Mouse (Mus musculus) thymus, postnatal 25 days (tissue): Measurements from ENCODE around the gene Dnlz.
"Not testable (repeated sequence)": the region's sequence is repeated elsewhere in the genome, so short reads cannot be mapped to it uniquely, and the experiment has no call there.

Experiments used
- DNase-seq: peaks from one replicate; pipeline ENCODE4 v3.0.0; 2022

Gene Dnlz

DNA sequence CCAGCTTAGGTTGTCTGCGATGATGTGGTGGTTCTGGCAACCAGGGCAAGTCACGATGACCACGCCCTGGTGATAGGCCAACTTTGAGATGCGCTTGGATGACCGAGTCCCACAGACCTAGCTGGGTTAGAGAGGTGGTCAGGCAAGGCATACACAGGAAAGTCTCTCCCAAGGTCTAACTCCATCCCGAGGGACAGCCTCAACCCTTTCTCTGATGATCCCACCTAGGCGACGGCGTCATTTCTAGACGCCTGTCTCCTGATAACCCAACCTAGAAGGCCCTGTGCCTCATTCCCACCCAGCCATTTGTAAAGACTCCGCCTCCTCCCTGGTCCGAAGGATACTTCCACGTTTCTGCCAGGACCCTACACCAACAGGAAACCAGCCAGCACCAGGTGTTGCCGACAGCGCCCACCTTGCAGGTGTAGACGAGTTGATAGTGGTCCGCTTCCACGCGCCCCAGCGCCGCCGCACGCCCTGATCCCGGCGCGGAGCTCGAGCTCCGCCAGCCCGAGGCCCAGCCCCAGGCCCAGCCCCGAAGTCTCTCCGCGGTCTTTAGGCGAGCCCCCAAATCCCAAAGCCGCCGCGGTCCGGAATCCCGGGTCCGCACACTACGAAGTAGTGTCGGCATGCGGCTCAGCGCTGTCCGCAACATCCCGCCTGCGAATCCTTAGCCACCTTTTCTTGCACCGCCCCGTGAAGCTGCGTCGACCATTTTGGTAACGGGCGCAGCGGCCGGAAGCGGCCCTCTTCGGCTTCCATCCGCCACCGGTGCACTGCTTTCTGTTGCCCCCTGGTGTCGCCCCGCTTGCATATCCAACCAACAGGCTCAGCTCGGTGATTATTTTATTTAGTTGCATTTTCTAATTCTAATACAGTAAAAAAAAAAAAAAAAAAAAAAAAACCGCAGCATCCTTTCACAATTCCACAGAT lies at the start of gene Dnlz:
Gene Dnlz, minus strand, starts transcription at position 753 of the 933 bp plus-strand sequence.
- peak; percentile 95 for DNase-seq

DNA sequence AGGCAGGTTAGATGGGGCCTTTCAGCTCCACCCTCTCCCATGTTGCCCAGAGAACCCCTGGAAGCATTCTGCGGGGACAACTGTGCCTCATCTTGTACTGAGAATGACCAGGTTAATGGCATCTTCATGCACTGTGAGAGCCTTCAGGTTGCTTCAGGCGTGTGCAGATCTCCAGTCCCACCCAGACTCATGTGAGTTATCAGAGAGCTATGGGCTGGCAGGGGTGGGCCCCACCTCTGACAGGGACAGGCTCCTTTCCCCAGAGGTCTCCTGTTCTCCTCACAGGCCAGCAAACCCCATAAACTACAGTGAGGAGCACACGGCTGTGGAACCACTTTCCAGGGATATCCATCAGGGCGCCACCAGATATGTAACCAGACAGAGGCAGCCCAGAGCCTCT lies 49.1 kb upstream of the Dnlz start:
- no peak for DNase-seq

DNA sequence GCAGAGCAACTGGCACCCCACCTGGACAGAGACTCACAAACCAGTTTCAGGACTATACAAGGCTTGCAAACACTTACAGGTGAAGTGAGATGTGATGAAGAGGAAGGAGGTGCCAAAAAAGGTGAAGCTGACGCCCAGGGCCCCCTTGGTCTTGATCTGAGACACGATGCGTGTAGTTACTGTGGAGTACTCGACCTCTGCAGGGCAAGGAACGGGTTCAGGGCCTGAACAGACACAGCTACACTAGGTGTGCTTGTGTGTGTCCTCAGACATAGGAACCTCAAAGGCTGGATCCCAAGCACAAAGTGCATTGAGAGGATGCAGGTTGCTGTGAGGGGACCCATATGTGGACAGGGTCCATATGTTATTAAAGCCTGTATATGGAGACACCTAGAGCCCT lies 48.4 kb upstream of the Dnlz start:
- no peak for DNase-seq

DNA sequence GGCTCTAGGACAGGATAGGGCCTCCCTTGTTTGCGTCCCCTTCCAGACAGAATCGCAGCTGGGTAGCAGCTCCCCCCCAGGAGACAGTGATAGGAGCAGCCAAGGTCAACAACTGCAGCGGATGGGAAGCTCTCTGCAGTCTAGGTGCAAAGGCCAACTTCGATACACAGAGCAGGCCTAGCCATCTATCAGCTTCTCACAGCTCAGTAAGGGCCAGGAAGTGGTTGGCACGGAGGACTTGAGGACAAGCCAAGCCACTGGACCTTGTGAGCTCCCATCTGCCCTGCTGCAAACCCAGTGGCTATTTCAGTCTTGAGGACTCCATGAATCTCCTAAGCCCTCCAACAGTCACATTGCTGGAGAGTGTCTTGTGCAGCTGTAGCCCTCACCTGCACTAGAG lies 47.7 kb upstream of the Dnlz start:
- no peak for DNase-seq

DNA sequence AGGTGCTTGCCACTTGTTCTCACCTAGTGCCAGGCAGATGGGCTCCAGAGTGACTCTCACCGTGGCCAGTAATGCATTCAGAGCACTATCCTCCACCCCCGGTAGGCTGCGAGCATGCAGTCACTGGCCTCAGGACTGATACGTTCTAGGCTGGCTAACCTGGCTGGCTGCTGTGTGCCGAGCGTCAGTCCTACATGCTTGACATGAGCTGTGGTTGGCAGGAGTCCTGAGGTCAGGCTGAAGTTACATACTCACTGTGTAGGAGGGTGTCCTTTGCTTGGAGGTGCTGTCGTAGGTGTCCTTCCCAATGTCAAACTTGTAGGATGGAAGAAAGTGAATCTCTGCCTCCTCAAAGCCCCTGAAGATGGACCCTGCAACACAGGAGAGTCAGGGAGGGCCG lies 47.1 kb upstream of the Dnlz start:
- no peak for DNase-seq

DNA sequence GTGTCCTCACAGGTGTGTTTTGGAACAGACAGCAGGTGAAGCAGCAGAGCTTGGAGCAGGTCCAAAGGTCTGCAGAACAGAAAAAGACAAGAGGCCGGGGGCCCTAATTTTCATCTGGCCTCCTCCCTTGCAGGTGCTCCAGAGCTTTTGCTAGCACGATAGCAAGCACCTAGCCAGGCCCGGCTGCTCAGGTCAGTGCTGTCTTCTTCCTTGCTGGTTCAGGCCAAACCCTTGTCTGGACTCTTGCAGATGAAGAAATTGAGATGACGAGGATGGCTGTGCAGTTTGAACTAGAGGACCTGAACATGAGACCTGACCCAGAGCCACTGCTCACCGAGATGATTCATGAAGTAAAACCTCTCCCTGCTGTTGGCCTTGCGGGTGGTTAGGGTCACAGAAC lies 39.7 kb upstream of the Dnlz start:
- DNase-seq: no peak

DNA sequence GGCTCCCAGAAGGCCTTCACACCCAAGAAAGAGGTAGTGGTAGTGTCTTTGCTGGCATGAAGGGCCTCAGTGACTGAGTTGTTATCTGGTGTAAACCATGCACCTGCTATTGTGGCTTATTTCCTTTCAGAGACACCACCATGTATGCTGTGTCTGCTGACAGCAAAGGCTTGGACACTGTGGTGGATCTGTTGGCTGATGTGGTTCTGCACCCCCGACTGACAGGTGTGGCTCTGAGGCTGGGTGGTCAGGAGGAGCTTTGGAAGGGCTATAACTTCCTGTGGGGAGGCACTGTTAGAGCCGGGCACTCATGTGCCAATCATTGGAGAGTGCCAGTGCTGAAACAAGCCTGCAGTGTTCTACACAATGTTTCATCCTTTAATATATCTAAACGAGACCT lies 39.0 kb upstream of the Dnlz start:
- DNase-seq: no peak

DNA sequence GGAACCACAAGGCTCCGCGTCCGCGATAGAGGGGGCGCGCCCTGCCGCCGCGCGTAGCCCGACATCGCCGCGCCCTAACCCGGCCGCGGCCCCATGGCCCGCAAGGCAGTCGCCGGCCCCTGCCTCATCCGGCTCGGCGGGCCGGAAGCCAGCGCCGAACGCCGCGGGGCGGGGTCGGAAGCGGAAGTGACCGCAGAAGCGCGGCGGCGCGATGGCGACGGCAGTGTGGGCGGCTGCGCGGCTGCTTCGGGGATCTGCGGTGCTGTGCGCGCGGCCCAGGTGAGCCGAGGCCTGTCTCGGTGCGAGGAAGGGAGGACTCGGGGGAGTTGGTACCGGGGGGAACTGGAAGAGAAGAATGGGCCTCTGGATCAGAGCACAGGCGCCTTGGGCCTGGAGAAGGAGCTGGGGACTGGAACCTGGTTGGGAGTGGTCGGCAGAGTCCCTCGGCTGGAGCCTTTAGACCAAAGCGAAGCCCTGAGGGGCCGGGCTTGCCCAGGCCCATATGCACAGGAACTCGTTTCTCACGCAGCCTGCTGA lies 37.3 kb upstream of the Dnlz start, which contains the start of the genes Entr1 and Pmpca:
Gene Entr1, minus strand, starts transcription at position 163 of the 537 bp plus-strand sequence.
Gene Pmpca, plus strand, starts transcription at position 186 of the 537 bp plus-strand sequence.
- DNase-seq: peak; percentile 88

DNA sequence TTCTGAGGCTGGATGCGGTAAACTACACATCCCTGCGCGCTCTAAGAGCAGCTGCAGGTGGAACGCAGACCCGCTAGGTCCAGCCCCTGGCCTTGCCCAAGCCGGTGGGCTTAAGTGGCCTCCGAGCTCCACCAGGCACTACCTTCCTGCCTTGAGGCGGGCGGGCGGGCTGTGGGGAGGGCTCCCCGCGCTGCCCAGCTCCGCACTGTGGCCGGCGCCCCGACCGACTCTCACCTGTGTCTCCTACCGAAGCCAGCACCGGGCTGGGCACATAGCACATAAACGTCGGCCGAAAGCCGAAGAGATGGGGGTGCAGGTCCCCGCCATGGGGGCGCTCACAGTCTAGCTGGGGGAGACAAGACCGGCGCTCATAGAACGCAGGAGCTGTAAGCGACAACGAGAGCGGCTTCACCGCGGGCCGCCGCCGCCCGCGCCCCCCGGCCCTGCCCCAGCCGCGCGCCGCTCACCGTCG lies 36.8 kb upstream of the Dnlz start:
- no peak for DNase-seq

DNA sequence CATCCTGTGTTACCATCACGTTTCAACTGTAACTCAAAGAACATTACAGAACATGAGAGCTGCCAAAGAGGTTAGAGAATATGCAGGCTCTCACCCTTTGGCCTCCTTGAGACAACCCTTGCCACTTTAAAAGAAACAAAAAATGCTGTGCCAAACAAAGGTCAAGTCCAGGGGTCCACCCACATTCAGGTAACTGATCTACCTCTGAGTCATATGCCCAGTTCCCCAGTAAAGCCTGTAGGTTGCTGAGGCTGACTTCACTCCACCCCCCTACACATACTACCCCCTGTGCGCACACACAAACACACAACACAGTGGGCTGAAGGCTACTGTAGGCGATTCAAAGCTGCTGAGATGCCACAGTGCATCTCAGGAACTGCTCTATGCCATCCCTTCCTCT lies 35.8 kb upstream of the Dnlz start:
- DNase-seq: no peak

DNA sequence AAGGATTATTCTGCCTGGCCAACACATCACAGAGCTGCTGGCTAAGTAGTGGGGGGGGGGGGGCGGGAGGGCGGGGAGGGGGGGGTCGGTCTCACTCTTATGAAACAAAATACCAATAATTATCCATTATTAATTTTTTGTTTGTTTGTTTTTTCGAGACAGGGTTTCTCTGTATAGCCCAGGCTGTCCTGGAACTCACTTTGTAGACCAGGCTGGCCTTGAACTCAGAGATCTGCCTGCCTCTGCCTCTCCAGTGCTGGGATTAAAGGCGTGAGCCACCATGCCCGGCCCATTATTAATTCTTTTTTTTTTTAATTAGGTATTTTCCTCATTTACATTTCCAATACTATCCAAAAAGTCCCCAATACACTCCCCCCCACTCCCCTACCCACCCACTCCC lies 29.0 kb upstream of the Dnlz start:
- DNase-seq: not testable (repeated sequence)

DNA sequence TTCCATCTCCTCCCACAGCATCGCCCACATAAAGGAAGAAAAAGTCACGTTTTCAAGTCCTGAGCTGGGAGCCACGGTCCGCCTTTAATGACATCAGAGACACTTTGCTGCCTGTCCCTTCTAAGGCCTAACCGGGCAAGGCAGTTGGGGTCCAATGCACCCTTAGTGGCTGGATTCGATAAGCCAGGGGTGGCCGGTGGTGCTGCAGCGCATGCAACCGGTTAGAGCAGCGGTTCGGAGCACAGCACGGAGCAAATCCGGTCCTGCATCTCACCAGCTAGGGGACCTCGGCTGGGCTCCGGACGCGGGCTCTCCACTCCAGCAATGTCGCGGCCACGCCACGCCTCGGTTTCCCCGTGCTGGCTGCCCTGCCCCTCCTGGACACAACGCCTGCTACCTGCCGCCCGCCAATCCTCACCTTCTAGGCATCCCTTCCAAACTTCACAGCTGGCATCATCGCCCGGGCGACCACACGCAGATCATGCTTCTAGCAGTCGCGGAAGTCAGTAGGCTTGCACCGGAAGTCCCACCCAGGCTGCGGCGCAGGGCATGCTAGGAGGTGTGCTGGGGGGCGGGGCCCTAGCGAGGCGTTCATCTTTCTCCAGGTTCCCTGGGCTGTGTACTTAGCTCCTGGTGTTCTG lies 28.3 kb upstream of the Dnlz start, which contains the start of gene Snapc4:
Gene Snapc4, minus strand, starts transcription at position 523 of the 641 bp plus-strand sequence.
- DNase-seq: peak; percentile 85

DNA sequence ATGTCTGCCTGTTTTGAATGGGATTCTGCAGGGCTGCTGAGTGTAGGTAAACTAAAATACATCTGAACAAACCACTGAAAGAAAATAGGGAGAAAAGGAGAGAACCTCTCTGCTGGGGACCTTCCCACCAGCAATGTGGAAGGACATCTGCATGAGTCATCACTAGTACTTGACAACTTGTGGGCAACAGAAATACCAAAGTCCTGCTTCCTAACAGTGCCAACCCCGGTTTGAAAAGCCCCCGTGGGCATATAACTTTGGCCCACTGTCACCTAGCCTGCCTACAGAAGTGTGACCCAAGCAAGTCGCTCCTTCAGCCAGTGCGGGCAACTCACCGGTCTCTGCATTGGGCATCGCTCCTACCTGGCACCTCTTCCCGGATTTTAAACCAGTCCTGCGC lies 20.5 kb upstream of the Dnlz start:
- DNase-seq: no peak

DNA sequence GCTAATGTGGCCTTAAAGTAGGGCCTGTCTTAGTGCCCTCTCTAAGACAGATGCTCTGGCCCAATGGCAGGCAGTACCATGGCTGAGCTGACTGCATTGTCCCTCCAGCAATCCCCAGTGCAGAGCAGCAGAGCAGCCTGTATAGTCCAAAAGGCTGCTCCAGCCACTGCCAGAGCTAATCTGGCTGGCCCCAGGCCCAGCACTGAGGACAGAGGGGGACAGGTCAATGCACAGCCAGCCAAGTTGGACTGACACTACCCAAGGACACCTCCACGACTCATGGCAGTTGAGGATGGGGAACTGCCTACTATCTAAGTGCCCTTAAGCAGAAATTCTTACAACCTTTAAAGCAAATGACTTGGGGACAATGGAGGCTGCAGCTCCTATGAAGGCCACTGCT lies 16.7 kb upstream of the Dnlz start:
- DNase-seq: no peak

DNA sequence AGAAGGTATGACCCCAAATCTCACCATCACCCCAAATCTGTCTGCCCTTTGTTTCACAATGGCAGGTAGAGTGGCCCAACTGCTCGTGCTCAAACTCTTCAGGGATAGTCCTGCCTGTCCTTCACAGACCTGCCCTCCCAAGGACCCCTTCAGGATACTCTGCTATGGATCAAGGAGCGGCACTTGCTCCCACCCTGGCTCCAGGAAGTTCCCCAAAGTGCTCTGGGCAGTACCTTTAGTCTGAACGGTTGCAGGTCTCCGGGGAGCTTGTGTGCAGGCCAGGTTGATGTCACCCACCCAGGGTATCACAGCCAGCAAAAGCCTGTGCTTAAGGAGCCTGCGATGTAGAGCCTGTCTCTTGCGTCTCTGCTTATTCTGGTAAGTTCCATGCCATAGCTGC lies 16.0 kb upstream of the Dnlz start:
- no peak for DNase-seq

DNA sequence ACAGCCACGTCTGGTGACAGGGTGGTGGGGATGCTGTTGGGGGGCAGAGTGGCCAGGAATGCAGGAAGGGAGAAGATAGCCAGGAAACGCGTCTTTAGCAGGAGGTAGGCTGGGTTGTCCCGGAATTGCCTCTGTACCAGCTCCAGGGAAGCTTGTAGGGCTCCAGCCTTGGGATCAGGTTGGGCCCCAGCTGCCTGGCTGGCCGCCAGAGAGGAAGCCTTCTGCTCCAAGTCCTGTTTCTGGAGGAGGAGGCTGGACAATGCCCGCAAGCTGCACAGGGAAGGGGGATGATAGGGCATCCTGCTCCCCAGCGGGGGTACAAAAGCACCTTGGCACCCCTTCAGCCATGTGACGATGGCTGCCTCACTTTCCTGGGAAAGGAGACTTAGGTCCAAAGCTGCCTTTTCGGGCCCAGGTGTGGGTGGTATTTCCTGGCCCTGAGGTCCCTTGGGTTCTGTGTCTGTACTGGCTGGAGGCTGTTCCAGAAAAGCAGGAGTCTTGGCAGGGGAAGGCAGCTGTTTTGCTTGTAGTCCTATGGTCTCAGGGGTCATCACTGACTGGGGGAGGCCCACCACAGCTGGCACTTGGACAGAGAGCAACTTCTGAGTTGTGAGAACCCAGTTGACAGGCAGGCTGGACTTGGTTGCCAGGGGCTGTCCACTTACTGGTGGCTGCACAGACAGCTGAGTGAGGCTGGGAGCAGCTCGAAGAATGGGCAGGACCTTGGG lies 13.0 kb upstream of the Dnlz start:
- no peak for DNase-seq

DNA sequence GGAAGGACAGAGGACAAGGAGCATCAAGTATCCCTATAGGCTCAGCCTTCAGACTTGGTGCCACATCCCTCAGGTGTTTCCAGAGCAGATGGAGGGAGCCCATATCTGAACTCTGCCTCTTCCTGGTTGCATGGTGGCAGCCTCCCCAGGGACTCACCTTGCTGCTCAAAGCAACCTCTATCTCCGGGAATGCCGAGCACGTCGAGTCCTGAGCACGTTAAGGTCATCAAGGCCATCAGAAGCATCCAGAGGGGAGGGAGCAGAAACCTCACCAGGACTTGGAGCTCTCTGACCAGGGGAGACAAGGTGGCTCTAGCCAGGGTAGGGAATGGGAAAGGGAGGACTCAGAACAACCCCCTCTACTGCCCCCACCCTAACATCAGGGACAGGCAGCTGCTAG lies 11.6 kb upstream of the Dnlz start:
- no peak for DNase-seq

DNA sequence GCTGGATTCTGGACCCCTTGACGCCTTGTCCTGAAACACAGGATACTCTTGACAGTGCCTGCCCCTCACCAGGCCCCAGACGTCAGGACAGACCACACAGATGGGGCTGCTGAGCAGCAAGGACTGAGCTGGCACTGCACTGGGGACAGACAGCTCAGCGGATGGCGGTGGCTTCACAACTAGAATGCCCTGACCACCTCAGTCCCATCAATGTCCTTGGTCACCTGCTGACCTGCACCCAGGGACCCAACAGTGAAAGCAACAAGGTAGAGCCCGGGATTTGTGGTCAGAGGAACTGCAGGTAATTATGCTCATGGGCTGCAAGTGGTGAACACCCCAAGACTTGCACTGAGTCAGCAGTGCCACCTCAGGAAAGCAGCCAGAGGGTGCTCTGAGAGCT lies 11.1 kb upstream of the Dnlz start:
- no peak for DNase-seq

DNA sequence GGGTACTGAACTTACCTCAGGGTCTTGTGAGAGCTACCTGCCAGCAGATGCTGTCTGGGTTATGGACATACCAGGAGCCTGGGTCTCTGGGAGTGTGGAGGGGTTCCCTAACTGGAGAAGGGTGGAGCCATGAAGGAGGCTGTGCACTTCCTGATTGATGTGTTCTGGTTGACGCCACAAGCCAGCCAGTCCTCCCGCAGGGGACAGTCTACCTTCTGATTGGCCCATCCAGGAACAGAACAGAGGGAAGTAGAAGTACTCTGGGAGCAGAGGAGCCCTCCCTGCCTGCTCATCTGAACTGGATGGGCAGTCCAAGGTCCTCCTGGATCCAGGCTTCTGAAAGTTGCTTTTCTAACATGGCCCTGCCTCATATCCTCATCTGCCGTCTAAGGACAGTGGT lies 8.9 kb upstream of the Dnlz start, which contains the start of gene Card9:
Gene Card9, minus strand, starts transcription at position 147 of the 400 bp plus-strand sequence.
- no peak for DNase-seq

DNA sequence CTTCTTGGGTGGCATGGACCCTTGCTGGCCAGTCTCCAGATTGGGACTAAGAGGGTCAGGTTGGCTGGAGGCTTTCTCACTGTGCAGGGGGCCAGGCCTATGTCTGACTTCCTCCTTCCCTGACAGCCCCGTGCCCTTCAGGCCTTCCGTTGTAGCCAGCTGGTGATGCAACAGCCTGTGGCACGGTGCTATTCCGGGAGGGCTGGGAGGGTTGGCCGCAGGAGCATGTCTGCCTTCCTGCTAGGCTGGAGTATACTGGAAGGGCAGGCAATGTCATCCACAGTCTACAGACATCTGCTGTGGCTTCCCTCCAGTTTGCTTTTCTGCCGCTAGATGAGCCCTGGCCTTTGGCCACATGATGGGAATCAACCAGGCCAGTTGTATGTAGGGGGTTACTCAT lies 8.1 kb upstream of the Dnlz start:
- DNase-seq: no peak

DNA sequence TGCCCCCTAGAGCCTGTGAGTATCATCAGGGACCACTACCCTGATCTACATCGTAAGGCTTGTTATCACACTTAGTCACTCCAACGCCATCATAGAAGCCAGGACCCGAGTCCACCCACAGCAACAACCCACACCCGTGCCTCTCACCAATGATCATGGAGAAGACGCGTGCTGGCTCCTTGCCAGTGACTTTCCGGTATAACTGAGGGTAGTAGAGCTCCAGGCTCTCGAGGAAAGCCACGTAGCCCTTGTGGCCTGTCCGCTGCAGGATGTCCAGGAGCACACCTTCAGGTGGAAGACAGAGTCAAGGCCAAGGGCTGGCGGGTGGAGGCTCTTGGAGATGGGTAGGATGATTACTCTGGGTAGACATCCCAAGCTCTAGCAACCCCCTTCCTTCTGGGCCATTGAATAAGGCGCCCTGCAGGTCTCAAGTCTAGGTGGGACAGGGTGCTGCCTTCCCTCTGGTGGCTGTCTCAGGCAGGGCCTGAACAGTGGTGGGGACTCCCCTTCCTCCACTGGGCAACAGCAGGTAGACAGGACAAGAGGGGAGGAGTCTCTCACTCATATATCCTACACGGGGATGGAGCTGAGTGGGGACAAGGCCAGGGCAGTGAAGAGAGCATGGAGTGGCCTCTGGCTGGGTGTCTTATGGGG lies 6.9 kb upstream of the Dnlz start:
- no peak for DNase-seq

DNA sequence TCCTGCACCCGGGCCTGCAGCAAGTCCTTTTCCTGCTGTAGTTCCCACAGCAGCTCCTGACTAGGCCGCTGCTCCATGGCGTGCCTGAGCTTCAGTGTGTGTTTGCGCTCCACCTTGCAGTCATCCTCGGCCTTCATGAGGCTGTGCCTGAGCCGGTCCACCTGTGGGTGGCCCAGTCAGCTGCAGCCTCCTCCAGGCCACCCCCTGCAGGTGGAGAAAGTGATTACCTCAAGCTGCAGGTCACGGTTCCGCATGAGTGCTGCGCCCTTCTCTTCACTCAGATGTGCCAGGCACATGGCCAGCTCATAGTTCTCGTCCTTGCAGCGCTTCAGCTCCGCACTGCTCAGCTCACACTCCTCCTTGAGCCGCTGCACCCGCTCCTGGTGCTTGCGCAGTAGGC lies 5.6 kb upstream of the Dnlz start:
- DNase-seq: no peak
